Mouse (Mus musculus): Measurements from ENCODE around the gene Ccdc148. TPM values are rescaled to one million over a fixed set of nuclear protein-coding genes. Genes with fewer than 3 reads are reported as not detected.

The Ccdc148 gene
- 1.1 TPM in 1 of 2 replicates, not detected in the other for total RNA-seq (2015; ENCODE audit: low replicate concordance)
- 0.15 and 2.2 TPM in 2 replicates for total RNA-seq (2017; ENCODE audit: low replicate concordance)

GRCm38 (mm10) chr2:59160605-59160963 is at the start of gene Ccdc148, which contains the start of gene Pkp4:
Ccdc148 (minus strand) TSS chr2:59160683.
Pkp4 (plus strand) TSS chr2:59160850.
- no peak for ATAC-seq (replicated peaks; ENCODE audit: low FRiP score, poor library complexity, severe bottlenecking)

GRCm38 (mm10) chr2:59208276-59208675 is 47.8 kb upstream of the Ccdc148 start:
- ATAC-seq (replicated peaks; ENCODE audit: low FRiP score, poor library complexity, severe bottlenecking): no peak

- ATAC-seq (replicated peaks; ENCODE audit: low FRiP score, poor library complexity, severe bottlenecking): no peak
These were observed 47.2 kb upstream of the Ccdc148 start for GRCm38 (mm10) chr2:59207725-59208124.

- no peak for ATAC-seq (replicated peaks; ENCODE audit: low FRiP score, poor library complexity, severe bottlenecking)
These were observed 46.8 kb upstream of the Ccdc148 start for GRCm38 (mm10) chr2:59207240-59207639.

GRCm38 (mm10) chr2:59206190-59206589 is 45.7 kb upstream of the Ccdc148 start:
- no peak for ATAC-seq (replicated peaks; ENCODE audit: low FRiP score, poor library complexity, severe bottlenecking)

GRCm38 (mm10) chr2:59205092-59205491 is 44.6 kb upstream of the Ccdc148 start:
- no peak for ATAC-seq (replicated peaks; ENCODE audit: low FRiP score, poor library complexity, severe bottlenecking)

GRCm38 (mm10) chr2:59203627-59204425 is 43.3 kb upstream of the Ccdc148 start:
- no peak for ATAC-seq (replicated peaks; ENCODE audit: low FRiP score, poor library complexity, severe bottlenecking)

- ATAC-seq (replicated peaks; ENCODE audit: low FRiP score, poor library complexity, severe bottlenecking): no peak
These were observed 42.4 kb upstream of the Ccdc148 start for GRCm38 (mm10) chr2:59202930-59203329.

GRCm38 (mm10) chr2:59200511-59200910 is 40.0 kb upstream of the Ccdc148 start:
- no peak for ATAC-seq (replicated peaks; ENCODE audit: low FRiP score, poor library complexity, severe bottlenecking)

GRCm38 (mm10) chr2:59199476-59199976 is 39.0 kb upstream of the Ccdc148 start:
- no peak for ATAC-seq (replicated peaks; ENCODE audit: low FRiP score, poor library complexity, severe bottlenecking)

GRCm38 (mm10) chr2:59197156-59197555 is 36.7 kb upstream of the Ccdc148 start:
- ATAC-seq (replicated peaks; ENCODE audit: low FRiP score, poor library complexity, severe bottlenecking): no peak

GRCm38 (mm10) chr2:59193117-59193516 is 32.6 kb upstream of the Ccdc148 start:
- ATAC-seq (replicated peaks; ENCODE audit: low FRiP score, poor library complexity, severe bottlenecking): no peak

- no peak for ATAC-seq (replicated peaks; ENCODE audit: low FRiP score, poor library complexity, severe bottlenecking)
These were observed 31.0 kb upstream of the Ccdc148 start for GRCm38 (mm10) chr2:59191466-59191865.

- ATAC-seq (replicated peaks; ENCODE audit: low FRiP score, poor library complexity, severe bottlenecking): no peak
These were observed 29.7 kb upstream of the Ccdc148 start for GRCm38 (mm10) chr2:59190186-59190585.

- no peak for ATAC-seq (replicated peaks; ENCODE audit: low FRiP score, poor library complexity, severe bottlenecking)
These were observed 29.2 kb upstream of the Ccdc148 start for GRCm38 (mm10) chr2:59189661-59190185.

- no peak for ATAC-seq (replicated peaks; ENCODE audit: low FRiP score, poor library complexity, severe bottlenecking)
These were observed 27.8 kb upstream of the Ccdc148 start for GRCm38 (mm10) chr2:59188306-59188705.

GRCm38 (mm10) chr2:59186966-59187365 is 26.5 kb upstream of the Ccdc148 start:
- ATAC-seq (replicated peaks; ENCODE audit: low FRiP score, poor library complexity, severe bottlenecking): no peak

- no peak for ATAC-seq (replicated peaks; ENCODE audit: low FRiP score, poor library complexity, severe bottlenecking)
These were observed 25.6 kb upstream of the Ccdc148 start for GRCm38 (mm10) chr2:59186122-59186521.

GRCm38 (mm10) chr2:59184107-59185064 is 23.9 kb upstream of the Ccdc148 start:
- no peak for ATAC-seq (replicated peaks; ENCODE audit: low FRiP score, poor library complexity, severe bottlenecking)

GRCm38 (mm10) chr2:59183541-59183940 is 23.1 kb upstream of the Ccdc148 start:
- no peak for ATAC-seq (replicated peaks; ENCODE audit: low FRiP score, poor library complexity, severe bottlenecking)

Data from erythroid progenitor cell, adult 5-6 weeks (primary cell).